Mouse (Mus musculus) MEL (cell line): ENCODE data around the gene Mapk1.

ENCODE experiments used
- CTCF ChIP-seq, 3 experiments: IDR thresholded peaks in 2 of 3; conservative IDR thresholded peaks in 1 of 3; 2 replicates each; pipeline ENCODE4 v1.5.1; 2011 to 2012; ENCODE audit warnings: low read length in 3 of 3, low read depth in 2 of 3, mild to moderate bottlenecking in 2 of 3, improper control_type of control experiment in 1 of 3, inconsistent platforms in 1 of 3, mixed read lengths in 1 of 3, moderate library complexity in 1 of 3; ENCODE audit not compliant: control insufficient read depth in 1 of 3, insufficient read depth in 1 of 3, poor library complexity in 1 of 3, severe bottlenecking in 1 of 3
- ELF1 ChIP-seq: IDR thresholded peaks from 2 replicates; pipeline ENCODE4 v1.6.1; 2014; ENCODE audit warnings: low read depth, mild to moderate bottlenecking, inconsistent platforms, low read length, improper control_type of control experiment, moderate library complexity
- ETS1 ChIP-seq: IDR thresholded peaks from 2 replicates; pipeline ENCODE4 v1.6.1; 2012; ENCODE audit warnings: low read depth, mild to moderate bottlenecking, inconsistent platforms, low read length, improper control_type of control experiment, moderate library complexity
- JUND ChIP-seq: IDR thresholded peaks from 2 replicates; pipeline ENCODE4 v1.6.1; 2011; ENCODE audit warnings: low read depth, mild to moderate bottlenecking, improper control_type of control experiment, low read length
- MAX ChIP-seq: IDR thresholded peaks from 2 replicates; pipeline ENCODE4 v1.6.1; 2011; ENCODE audit warnings: low read length, improper control_type of control experiment
- POLR2A ChIP-seq, 2 experiments: IDR thresholded peaks; 2 replicates each; pipeline ENCODE4 v1.6.1; 2011 to 2012; ENCODE audit warnings: low read length in 2 of 2, mild to moderate bottlenecking in 2 of 2, control low read depth in 1 of 2, improper control_type of control experiment in 1 of 2, low read depth in 1 of 2, moderate library complexity in 1 of 2; ENCODE audit not compliant: control insufficient read depth in 1 of 2, insufficient read depth in 1 of 2, poor library complexity in 1 of 2
- SIN3A ChIP-seq: IDR thresholded peaks from 2 replicates; pipeline ENCODE4 v1.6.1; 2012; ENCODE audit warnings: low read length, improper control_type of control experiment, inconsistent platforms
- SMC3 ChIP-seq: IDR thresholded peaks from 2 replicates; pipeline ENCODE4 v1.6.1; 2011; ENCODE audit warnings: low read depth, low read length, improper control_type of control experiment
- TAL1 ChIP-seq: IDR thresholded peaks from 2 replicates; pipeline ENCODE4 v1.6.1; 2012; ENCODE audit warnings: mild to moderate bottlenecking, inconsistent platforms, low read length, moderate library complexity, mixed read lengths
- TCF12 ChIP-seq: IDR thresholded peaks from 2 replicates; pipeline ENCODE4 v1.6.1; 2014; ENCODE audit warnings: low read depth, mild to moderate bottlenecking, inconsistent platforms, low read length, improper control_type of control experiment, moderate library complexity
- USF1 ChIP-seq: IDR thresholded peaks from 2 replicates; pipeline ENCODE4 v1.6.1; 2014; ENCODE audit warnings: low read depth, mild to moderate bottlenecking, inconsistent platforms, low read length, improper control_type of control experiment, moderate library complexity
- ZC3H11A ChIP-seq: IDR thresholded peaks from 2 replicates; pipeline ENCODE4 v1.6.1; 2012; ENCODE audit warnings: low read depth, mild to moderate bottlenecking, inconsistent platforms, low read length, improper control_type of control experiment

- TF ChIP-seq MAX (no peak), JUND (no peak), POLR2A (IDR thresholded peaks at IDR 0.05; ENCODE audit: control insufficient read depth in 1 of 2, insufficient read depth in 1 of 2, low read depth in 1 of 2, low read length in 2 of 2, poor library complexity in 1 of 2) (no peak), ETS1 (no peak), ELF1 (no peak), CTCF (IDR thresholded peaks at IDR 0.05 in 2 of 3, conservative IDR thresholded peaks at IDR 0.05 in 1 of 3; ENCODE audit: control insufficient read depth in 1 of 3, insufficient read depth in 1 of 3, low read depth in 2 of 3, low read length in 3 of 3, poor library complexity in 1 of 3, severe bottlenecking in 1 of 3) (no peak), TAL1 (no peak), USF1 (no peak), ZC3H11A (no peak), TCF12 (no peak), SIN3A (no peak), SMC3 (no peak)
These were observed 32.1 kb downstream of the Mapk1 start for GRCm38 (mm10) chr16:17015111-17015852.
